Mouse (Mus musculus) liver, postnatal 0 days (tissue): ENCODE measurements around the gene Trub1.

Experiments
- CTCF ChIP-seq: sonication (generic); IDR thresholded peaks from 2 replicates; pipeline ENCODE4 v1.5.1; 2016; ENCODE audit warnings: antibody characterized with exemption, low read depth
- EP300 ChIP-seq: IDR thresholded peaks from 2 replicates; pipeline ENCODE4 v1.6.1; 2016; ENCODE audit warnings: antibody characterized with exemption, low read depth, mild to moderate bottlenecking

GRCm38 (mm10) chr19:57407947-57408346, 44.8 kb upstream of the Trub1 start:
- TF ChIP-seq CTCF, result no peak
- TF ChIP-seq EP300, result no peak
